13 mouse cellular contexts compared by ENCODE assay signal in the genomic region with DNA sequence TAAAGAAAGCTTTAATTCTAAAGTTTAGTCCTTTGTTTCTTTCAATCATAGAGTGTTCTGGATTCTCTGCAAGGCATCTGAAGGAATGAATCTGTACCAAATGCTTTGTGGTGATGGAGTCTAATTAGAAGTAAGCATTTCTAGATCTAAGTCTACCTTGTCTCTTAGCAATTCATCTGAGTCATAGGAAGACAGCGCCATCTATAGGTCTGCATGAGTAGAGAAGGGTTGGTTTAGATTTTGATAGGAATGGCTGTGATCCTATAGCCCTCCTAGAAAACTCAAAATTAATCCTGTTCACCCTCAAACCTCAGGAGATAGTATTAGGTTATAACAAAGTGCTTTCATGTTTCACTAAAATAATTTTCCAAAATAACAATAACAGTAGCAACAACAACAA. TPM values are rescaled to one million over a fixed set of nuclear protein-coding genes. Genes with fewer than 3 reads are reported as not detected.
DNase-seq lines count a peak whose midpoint lies in the region; ATAC-seq and TF ChIP-seq lines count a peak whose summit lies in the region.
"Had no signal": no experiment of that assay in that cellular context is flagged by ENCODE, and none has a peak within 500 bp of the region (broad histone marks: within the 10 kb centered on the region; RNA-seq: fewer than 3 reads in every experiment).

No protein-coding gene starts in this region.

- peak; percentile 74 for TF ChIP-seq CTCF in kidney, postnatal 0 days (IDR thresholded peaks at IDR 0.05; ENCODE audit: low read depth)
- TF ChIP-seq CTCF in G1E (IDR thresholded peaks at IDR 0.05; ENCODE audit: low read depth, low read length): peak; percentile 68
- peak; percentile 83 for TF ChIP-seq CTCF in liver, postnatal 0 days (IDR thresholded peaks at IDR 0.05; ENCODE audit: low read depth)

- TF ChIP-seq EP300 in liver, postnatal 0 days (IDR thresholded peaks at IDR 0.05; ENCODE audit: low read depth): no peak

- no peaks in the 10 kb centered on the region for H3K4me1 ChIP-seq in kidney, postnatal 0 days (replicated peaks; ENCODE audit: insufficient read depth, low read length)
- H3K4me1 ChIP-seq in G1E (ENCODE audit: insufficient read depth, low read depth, low read length): peaks cover 15% of the 10 kb centered on the region
- H3K4me1 ChIP-seq in liver, postnatal 0 days (ENCODE audit: insufficient read depth): 0 out of 2 replicates have a peak, but pooled peaks cover 3% of the 10 kb centered on the region
- H3K4me1 ChIP-seq: embryonic facial prominence, embryonic 15.5 days; limb, embryonic 13.5 days; neural tube, embryonic 12.5 days had no signal

- 0 out of 2 replicates have a peak, but pooled peaks cover 4% of the 10 kb centered on the region for H3K27me3 ChIP-seq in kidney, postnatal 0 days (ENCODE audit: insufficient read depth, low read length)
- H3K27me3 ChIP-seq in G1E (ENCODE audit: insufficient read depth, low read length): no peaks in the 10 kb centered on the region
- H3K27me3 ChIP-seq in liver, postnatal 0 days (ENCODE audit: insufficient read depth, low read length): no peaks in the 10 kb centered on the region
- H3K27me3 ChIP-seq: neural tube, embryonic 12.5 days had no signal

- DNase-seq in kidney, postnatal 0 days (ENCODE audit: low spot score): peak; percentile 57
- DNase-seq in kidney, postnatal 25 days: no peak
- DNase-seq in G1E (ENCODE audit: low spot score): no peak
- peak; percentile 75 for DNase-seq in c-Kit-positive CD71-positive TER-119-negative erythroid progenitor cells, embryonic 14.5 days (ENCODE audit: low read depth)
- no peak for DNase-seq in liver, postnatal 0 days
- no peak for DNase-seq in T-cell, adult 2 months (ENCODE audit: low spot score)
- DNase-seq in urinary bladder, postnatal 10 days (ENCODE audit: low spot score): no peak
- DNase-seq: adrenal gland, adult 8-10 months; heart, adult 11 months; kidney, adult 18-20 months had no signal

- H3K9me3 ChIP-seq in kidney, postnatal 0 days (replicated peaks; ENCODE audit: low read length): no peaks in the 10 kb centered on the region
- H3K9me3 ChIP-seq in G1E (replicated peaks): no peaks in the 10 kb centered on the region
- H3K9me3 ChIP-seq in liver, postnatal 0 days (ENCODE audit: low read length): no peaks in the 10 kb centered on the region
- H3K9me3 ChIP-seq: embryonic facial prominence, embryonic 15.5 days; limb, embryonic 13.5 days; neural tube, embryonic 12.5 days had no signal

- no peak overlapping the region for H3K9ac ChIP-seq in kidney, postnatal 0 days (ENCODE audit: low read depth, low read length)
- H3K9ac ChIP-seq in liver, postnatal 0 days (replicated peaks): no peak overlapping the region
- H3K9ac ChIP-seq: embryonic facial prominence, embryonic 15.5 days; limb, embryonic 13.5 days; neural tube, embryonic 12.5 days had no signal

- H3K36me3 ChIP-seq in kidney, postnatal 0 days (ENCODE audit: insufficient read depth, low read length): no peaks in the 10 kb centered on the region
- peaks cover 4% of the 10 kb centered on the region for H3K36me3 ChIP-seq in G1E (replicated peaks)
- H3K36me3 ChIP-seq in liver, postnatal 0 days (replicated peaks; ENCODE audit: insufficient read depth, low read length): no peaks in the 10 kb centered on the region
- H3K36me3 ChIP-seq: embryonic facial prominence, embryonic 15.5 days; limb, embryonic 13.5 days; neural tube, embryonic 12.5 days had no signal

- WGBS in kidney, postnatal 0 days: 2% methylated on average over 1 of the region's 1 CpGs
- WGBS in liver, postnatal 0 days (ENCODE audit: insufficient replicate concordance): 0% methylated on average over 1 of the region's 1 CpGs

- ATAC-seq in kidney, postnatal 0 days (replicated peaks; ENCODE audit: low FRiP score, low read depth): no peak
- ATAC-seq in G1E (ENCODE audit: extremely low read depth, insufficient number of reproducible peaks, low FRiP score, poor library complexity, severe bottlenecking): peak; percentile 42; the same call in 1 of the 2 replicates
- peak; percentile 57; the same call in 1 of the 2 replicates for ATAC-seq in liver, postnatal 0 days

- no peak overlapping the region for H3K4me2 ChIP-seq in kidney, postnatal 0 days (ENCODE audit: low read length)
- H3K4me2 ChIP-seq in liver, postnatal 0 days (ENCODE audit: low read depth, low read length): no peak overlapping the region
- H3K4me2 ChIP-seq: embryonic facial prominence, embryonic 15.5 days; limb, embryonic 13.5 days; neural tube, embryonic 12.5 days had no signal

- no peak overlapping the region for H3K4me3 ChIP-seq in kidney, postnatal 0 days (replicated peaks; ENCODE audit: low read depth, low read length)
- H3K4me3 ChIP-seq in G1E (ENCODE audit: low read depth, low read length): no peak overlapping the region
- no peak overlapping the region for H3K4me3 ChIP-seq in liver, postnatal 0 days (ENCODE audit: low read depth, low read length)
- H3K4me3 ChIP-seq: embryonic facial prominence, embryonic 15.5 days; limb, embryonic 13.5 days; neural tube, embryonic 12.5 days had no signal

- H3K27ac ChIP-seq in kidney, postnatal 0 days: no peak overlapping the region
- no peak overlapping the region for H3K27ac ChIP-seq in liver, postnatal 0 days (ENCODE audit: low read depth)
- H3K27ac ChIP-seq: embryonic facial prominence, embryonic 15.5 days; limb, embryonic 13.5 days; neural tube, embryonic 12.5 days had no signal

RNA-seq across cellular contexts. Expression of gene Slc25a21, which starts 11.8 kb away (rescaled TPM):
- polyA plus RNA-seq in kidney, postnatal 0 days (2015; fragmentation: Nextera tagmentation; extraction: Ambion mirVana): 5.1 and 6.4 TPM in 2 replicates
- total RNA-seq in G1E (2014; fragmentation: Nextera tagmentation): 32.0 and 37.0 TPM in 2 replicates
- total RNA-seq in G1E (2017): 14.6 and 16.2 TPM in 2 replicates
- 9.1 and 9.7 TPM in 2 replicates for polyA plus RNA-seq in G1E (2012)
- 10.8 and 12.6 TPM in 2 replicates for polyA plus RNA-seq in liver, postnatal 0 days (2015; fragmentation: Nextera tagmentation; extraction: Ambion mirVana)

RNA-seq across cellular contexts. Expression of gene Prps1l3, which starts 44.7 kb away (rescaled TPM):
- 46.6 and 53.9 TPM in 2 replicates for polyA plus RNA-seq in kidney, postnatal 0 days (2015; fragmentation: Nextera tagmentation; extraction: Ambion mirVana)
- total RNA-seq in G1E (2014; fragmentation: Nextera tagmentation): 130 and 142 TPM in 2 replicates
- 191 and 203 TPM in 2 replicates for total RNA-seq in G1E (2017)
- 39.2 and 41.0 TPM in 2 replicates for polyA plus RNA-seq in G1E (2012)
- 20.8 and 22.8 TPM in 2 replicates for polyA plus RNA-seq in liver, postnatal 0 days (2015; fragmentation: Nextera tagmentation; extraction: Ambion mirVana)

RNA-seq across cellular contexts. Expression of gene Mipol1, which starts 44.8 kb away (rescaled TPM):
- 12.5 and 13.1 TPM in 2 replicates for polyA plus RNA-seq in kidney, postnatal 0 days (2015; fragmentation: Nextera tagmentation; extraction: Ambion mirVana)
- total RNA-seq in G1E (2014; fragmentation: Nextera tagmentation) (44.8 and 49.7 TPM in 2 replicates), G1E (2017) (17.4 and 23.7 TPM in 2 replicates)
- 4.4 and 5.2 TPM in 2 replicates for polyA plus RNA-seq in G1E (2012)
- 2.1 and 2.8 TPM in 2 replicates for polyA plus RNA-seq in liver, postnatal 0 days (2015; fragmentation: Nextera tagmentation; extraction: Ambion mirVana)

Comparison
In these comparisons a context has a peak if more than half of its experiments do, and no peak if none do; other contexts are left out.
1. DNase-seq: peak in kidney, postnatal 0 days (single experiment) and c-Kit-positive CD71-positive TER-119-negative erythroid progenitor cells, embryonic 14.5 days (single experiment); none in kidney, postnatal 25 days (0 of 2), G1E (single experiment), liver, postnatal 0 days (single experiment), T-cell, adult 2 months (single experiment) and urinary bladder, postnatal 10 days (single experiment).
2. Peak in every context shown above with its lines, with median percentiles within 50 percentile points of each other: CTCF ChIP-seq.